Mouse (Mus musculus) erythroid progenitor cell, adult 5-6 weeks (primary cell): ENCODE results near the gene Clstn2. TPM values are rescaled to one million over a fixed set of nuclear protein-coding genes. Genes with fewer than 3 reads are reported as not detected.

ENCODE experiments used
- ATAC-seq: replicated peaks from 2 replicates; pipeline ENCODE4 v1.8.0; 2016; ENCODE audit warnings: moderate number of reproducible peaks, mild to moderate bottlenecking, moderate TSS enrichment, inconsistent platforms; ENCODE audit not compliant: poor library complexity, low FRiP score, severe bottlenecking
- total RNA-seq, 2 experiments: library from RNA; stranded (forward) in 1 of 2; stranded (reverse) in 1 of 2; fragments of 150-400 nt in 1 of 2; fragments of 186-747, 209-891 nt in 1 of 2; gene quantifications; 2 replicates each; pipeline versions ENCODE4 v1.2.3 to v1.2.4; 2015 to 2017; ENCODE audit warnings: low replicate concordance in 2 of 2

The Clstn2 gene
- total RNA-seq, 2 experiments from 2014 or later, result not detected

DNA sequence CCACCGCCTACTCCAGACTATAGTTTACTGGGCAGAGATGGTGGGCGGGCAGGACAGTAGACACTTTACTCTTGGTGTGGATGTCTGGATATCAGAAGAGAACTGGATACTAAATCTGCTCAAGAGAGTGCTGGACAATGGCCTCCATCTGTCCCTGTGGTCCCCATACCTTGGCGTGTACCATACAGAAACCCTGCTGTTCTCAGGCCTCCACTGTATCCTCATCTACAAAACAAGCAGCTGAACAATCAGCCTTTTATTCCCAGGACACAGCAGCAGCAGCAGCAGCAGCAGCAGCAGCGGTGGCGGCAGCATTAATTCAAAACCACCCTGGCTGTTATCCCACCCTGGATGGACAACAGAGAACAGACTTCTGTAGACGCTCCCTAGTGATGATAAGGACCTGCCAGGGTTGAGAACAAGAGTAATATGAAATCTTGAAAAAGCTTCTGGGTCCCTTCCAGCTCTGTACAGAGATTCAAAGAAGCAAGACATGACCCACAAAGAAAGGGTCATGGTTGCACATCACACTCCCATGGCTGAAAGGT, 404.5 kb downstream of the Clstn2 start:
- no peak for ATAC-seq

DNA sequence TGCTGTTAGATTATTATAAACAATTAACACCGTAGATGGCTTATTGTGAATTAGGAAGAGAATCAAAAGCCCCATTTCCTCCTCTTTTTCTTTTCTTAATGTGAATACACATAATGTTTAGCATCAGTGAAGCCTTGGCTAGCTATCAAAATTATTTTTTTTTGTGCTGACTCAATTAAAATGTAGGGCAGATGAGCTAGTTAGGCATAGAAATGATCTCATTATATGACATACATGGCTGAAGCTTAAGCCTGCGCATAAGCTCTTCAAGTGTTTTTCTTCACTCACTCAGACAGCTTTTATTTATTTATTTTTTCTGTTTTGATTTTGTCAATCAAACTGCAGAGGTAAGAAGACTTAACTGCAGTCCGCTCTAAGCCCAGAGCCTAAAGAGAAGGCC, 405.1 kb downstream of the Clstn2 start:
- no peak for ATAC-seq

DNA sequence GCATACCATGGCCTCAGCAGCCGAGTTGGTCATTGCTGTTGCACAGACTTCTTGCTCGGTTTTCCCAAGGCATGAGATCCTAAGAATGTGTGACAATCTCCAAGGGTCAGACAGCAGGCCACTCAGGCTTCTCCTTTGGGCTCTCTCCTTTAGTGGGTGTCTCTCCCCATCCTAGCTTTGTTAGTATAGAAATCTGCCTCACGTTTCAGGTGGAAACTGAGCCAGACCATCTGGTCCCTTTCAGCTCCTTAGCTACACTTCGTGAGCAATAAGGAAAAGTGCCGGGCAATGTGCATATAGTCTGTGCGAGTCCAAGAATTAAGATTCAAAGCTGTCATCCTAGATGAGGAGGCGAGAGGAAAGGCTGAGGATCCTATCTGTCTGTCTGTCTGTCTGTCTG, 422.4 kb downstream of the Clstn2 start:
- ATAC-seq, result no peak

DNA sequence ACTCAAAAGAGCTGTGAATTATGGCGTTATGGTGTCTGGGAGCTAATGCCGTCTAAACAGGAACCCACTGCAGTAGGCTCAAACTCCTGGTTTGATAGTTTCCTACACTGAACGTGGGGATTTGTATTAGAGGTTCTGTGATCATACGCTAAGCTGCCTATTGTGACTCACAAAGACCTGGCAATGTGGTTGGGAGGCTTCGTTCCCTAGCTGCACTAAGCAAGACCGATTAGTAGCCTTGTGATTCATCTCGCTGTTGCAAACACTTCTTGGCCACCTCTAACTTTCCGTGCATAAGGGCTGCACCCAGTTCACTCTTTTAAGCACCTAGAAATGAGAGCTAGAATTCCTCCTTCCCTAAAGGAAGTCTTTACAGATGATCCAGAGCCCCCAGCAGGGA, 429.3 kb downstream of the Clstn2 start:
- ATAC-seq, result no peak

DNA sequence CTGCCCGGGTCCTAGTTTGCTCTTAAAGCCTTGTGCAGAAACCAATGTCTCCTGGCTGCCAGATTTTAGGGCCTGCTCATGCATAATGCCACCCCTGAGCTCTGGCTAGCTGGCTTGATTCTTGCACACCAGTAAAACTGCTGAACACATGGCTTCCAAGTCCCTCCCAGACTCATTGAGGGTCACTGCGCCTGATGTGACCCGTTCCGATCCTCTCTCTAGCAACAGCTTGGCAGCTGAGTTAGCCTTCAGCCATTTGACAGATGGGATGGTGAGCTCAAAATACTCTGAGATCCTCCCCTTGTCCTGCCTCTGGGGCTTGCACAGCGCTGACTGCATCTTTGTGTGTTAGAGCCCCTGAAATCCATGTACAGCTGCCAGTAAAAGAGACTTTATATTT, 430.5 kb downstream of the Clstn2 start:
- ATAC-seq, result no peak

DNA sequence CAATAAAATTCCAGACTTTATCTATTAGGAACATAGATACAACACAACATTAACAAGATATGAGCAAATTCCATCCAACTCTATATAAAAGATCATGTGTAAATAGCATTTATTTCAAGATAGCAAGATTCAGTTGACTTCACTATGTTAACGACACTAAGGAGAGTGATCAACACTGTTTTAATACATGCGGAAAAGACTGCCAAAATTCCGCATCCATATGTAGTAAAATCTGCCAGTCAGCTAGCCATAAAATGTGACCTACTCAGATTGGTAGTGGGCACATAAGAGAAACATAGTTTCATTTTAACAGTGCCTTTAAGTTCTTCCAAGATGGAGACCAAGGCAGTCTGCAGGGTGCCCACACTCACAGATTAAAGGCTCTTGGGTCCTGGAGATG, 434.0 kb downstream of the Clstn2 start:
- ATAC-seq, result no peak

DNA sequence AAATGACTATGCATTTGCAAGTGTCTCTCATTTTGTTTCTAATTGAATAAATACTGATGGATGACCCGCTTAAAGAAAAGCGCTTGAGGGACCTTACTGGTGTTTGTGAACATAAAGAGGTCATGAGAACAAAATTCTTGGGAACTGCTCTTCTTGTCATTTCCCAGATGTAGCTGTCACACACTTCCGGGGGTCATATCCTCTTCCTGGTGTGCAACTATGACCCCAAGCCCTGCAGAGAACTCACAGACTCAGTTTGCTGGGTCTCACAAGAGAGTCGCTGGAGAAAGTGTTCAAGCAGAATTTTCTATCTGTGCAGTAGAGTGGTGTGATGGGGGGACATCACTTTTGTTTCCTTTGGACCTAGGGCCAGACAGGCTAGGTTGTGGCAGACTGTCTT, 442.3 kb downstream of the Clstn2 start:
- ATAC-seq, result no peak

DNA sequence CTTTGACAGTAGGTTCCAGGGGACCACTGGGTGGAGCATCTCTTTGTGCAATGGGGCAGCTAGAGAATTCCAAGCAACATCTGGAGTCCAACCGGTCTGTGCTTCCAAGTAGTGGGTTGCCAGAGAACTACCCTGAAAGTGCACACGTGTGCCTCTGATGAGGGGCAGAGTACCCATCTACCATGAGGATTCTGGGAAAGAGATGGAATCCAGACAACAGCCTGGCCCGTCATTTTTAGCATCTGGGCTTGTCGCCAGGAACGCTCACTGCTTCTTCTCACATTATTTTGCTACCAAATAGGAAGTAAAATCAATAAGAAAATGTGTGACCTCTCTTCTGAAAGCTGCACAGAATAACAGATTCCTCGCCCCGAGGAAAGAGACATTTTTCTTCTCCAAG, 462.1 kb downstream of the Clstn2 start:
- no peak for ATAC-seq

DNA sequence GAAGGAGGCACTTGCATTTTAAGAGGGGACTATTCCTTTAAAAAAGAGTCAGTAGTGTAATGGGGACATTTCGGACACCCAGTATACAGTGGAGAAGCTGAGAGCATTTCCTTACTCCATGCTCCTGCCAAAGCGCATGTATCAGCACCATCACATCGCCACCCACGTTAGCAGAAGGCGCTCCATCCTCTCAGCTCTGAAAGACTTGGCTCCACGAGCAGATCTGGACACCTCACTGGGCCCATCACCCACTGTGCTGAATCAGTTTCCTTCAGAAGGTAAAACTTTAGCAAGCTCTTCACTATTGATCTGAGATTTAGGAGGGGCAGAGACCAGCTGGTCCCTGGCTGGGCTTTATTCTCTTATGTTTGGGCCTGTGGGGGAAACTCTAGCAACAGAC, 469.9 kb downstream of the Clstn2 start:
- no peak for ATAC-seq

DNA sequence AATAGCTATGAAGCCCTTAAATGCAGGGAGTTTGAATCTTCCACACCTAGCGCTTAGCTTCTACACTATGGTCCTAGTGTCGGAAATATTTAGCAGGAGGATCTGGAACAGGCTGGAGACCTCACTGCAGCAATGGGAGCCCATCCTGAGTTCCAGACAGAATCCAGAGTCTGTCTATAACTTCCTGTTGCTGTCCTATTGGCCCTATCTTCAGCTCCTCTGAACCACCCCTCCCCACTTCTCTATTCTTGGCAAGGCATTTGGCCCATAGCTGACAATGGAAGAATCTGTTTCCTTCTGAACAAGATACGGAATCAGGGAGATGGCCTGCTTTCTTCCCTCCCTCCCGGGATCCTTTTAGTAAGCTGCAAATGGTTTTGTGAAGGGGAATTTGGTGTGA, 488.6 kb downstream of the Clstn2 start:
- no peak for ATAC-seq

DNA sequence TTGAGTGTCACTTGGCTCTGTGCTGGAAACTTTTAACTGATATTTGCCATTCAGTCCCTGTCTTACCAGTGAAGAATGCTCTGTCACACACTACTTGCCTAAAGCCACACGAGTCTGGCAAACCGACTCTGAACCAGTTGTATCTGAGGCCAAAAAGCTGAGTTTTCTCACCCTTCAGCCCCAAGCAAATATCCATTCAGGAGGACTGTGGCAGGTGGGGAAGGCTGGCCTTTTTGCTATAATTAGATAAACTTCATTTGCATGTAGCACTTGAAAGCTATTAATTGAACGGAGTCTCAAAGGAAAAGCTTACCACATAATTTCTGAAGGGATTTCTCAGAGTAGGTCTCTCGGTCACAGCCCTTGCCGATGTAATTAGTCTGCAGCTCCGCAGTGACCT, 491.6 kb downstream of the Clstn2 start:
- no peak for ATAC-seq

DNA sequence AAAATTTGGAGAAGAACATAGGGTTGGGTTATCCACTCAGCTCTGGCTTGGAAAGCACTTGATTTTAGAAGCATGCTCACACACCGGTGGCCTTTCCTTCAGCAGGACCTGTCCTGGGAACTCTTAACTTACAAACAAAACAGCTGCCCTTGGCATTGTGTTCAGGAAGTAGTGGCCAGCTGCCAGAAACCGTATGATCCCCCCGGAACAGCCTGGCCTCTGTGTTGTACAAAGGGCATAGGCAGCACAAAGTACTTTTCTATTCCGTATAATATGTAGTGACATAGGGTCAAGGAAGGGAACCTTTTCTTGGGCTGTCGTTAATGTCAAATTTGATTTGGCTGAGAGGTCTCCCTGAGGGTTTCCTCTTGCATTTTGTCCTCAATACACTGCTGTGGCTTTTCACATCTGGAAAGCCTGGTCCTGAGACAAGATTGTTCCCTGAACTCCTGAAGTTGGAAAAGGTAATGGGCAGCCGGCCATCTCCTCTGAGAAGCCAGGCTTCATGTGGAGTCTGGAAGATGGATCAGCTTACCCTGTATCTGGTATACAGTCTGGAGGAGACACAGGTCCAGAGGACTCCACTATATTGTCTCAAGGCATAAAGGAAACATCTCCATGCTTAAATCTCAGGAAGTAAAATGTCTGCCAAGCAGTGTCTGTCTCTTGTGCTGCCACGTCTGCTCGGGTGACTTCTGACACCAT, 494.8 kb downstream of the Clstn2 start:
- no peak for ATAC-seq

DNA sequence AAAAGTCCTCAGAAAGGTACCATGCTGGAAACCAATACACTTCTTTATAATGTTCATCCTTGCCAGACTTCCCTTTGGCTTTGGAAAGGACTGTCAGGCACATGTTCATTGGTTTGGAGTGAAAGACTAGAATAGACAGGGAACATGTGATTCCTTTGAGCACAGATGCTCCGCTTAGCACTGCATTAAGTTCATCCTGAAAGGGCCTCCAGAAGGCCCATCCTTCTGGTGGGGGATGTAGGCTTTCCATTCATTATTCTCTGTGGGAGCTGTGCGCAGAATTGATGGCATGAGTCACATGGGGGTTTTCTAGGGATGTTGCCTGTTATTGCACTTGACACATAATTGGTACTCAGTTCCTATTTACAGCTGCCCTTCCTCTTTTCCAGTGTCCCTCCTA, 498.8 kb downstream of the Clstn2 start:
- no peak for ATAC-seq

DNA sequence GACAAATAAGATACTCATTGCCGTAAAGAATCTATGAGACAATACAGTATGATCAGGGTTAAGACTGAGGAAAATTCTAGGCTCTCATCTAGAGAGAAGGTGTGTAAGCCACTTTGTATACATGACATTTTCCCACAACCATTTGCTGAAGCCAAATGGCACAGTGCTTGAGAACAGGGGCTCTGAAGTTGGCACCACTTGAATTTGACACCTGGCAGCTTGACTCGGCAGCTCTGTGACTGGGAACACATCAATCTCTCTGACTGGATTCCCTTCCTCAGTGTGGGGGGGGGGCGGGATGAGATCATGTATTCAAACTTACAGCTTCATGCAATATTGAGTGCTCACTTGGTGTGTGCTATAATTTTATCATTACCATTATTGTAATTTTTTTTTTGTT, 499.7 kb downstream of the Clstn2 start:
- no peak for ATAC-seq

DNA sequence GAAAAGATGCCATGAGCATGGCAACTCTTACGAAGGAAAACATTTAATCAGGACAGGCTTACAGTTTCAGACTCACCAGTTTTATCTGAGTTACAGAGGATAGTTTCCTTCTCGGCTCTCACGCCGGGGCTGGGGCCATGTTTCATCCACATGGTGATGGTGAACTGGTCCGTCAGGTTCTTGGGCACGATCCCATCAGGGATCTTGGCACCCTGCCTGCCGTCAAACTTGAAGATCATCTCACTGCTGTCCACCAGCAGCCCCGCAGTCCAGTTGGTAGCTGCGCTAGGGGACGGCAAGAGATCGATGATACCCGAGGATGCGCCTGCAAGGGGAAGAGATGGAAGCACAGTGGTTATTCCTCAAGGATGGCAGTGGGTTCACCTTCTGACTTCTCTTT, 500.4 kb downstream of the Clstn2 start:
- ATAC-seq, result no peak

DNA sequence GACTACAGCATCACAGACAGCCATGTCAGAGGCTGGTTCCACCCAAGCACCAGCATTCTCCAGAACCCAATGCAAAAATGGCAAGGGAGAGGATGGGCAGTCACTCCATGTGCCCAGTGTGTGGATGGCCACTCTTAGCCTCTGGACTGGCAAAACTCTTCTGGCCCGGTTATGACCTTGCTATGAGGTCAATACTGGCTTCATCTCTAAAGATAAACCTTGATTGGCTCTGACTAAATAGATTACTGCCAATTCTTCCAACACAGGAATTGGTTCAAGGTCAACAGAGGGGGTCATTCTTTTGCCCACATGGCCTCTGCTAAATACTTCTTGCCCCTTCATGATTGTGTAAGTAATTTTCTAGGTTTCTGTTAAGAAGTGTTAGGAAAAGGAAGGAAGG, 505.1 kb downstream of the Clstn2 start:
- ATAC-seq, result no peak

DNA sequence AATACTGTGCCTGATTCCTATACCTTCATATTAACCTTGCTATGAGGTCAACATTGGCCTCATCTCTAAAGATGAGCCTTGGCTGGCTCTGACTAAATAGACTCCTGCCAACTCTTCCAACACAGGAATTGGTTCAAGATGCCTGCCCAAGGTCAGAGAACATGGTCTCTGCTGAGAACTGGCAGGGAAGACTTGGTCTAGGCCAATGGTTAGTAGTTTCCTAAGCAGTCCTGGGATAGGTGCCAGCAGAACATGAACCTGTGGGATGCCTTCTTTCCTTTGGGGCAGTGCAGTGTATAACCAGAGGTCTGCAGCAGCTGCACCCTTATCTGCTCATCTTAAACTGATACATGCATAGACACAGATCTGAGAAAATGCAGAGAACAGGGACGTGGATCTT, 505.7 kb downstream of the Clstn2 start:
- ATAC-seq, result no peak

DNA sequence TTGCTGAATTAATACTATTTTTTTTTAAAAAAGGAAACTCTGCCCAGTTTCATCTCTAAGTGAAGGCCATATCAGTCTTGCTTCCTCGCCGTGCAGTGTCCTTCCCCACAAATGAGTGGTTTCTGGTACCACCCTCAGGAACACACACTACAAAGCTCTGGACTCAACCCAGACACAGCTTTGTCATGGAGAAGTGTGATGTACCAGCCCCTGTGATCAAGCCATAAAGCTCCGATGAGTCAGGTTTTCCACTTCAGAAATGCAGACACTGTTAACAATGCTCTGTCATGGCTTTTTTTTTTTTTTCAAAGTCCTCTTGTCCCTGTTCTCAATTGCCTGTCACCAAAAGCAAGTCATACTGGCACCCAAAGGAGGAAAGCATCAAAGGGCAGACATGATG, 507.4 kb downstream of the Clstn2 start:
- ATAC-seq, result no peak

DNA sequence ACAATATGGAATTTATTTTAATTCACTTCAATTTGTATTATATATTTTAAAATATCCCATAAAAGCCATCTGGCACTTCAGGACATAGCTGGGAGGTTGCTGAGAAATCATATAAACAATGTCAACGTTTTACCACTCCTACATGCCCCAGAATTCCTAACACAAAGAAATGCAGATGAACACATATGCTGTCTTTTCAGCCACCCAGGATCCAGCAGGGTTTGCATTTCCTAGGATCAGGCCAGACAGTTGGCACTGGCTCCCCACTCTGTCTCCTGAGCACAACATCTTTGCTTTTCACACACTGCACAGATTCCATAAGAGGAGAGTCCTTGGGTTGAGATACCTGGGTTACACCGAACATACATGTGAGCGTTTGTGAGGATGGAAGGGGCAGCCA, 508.1 kb downstream of the Clstn2 start:
- ATAC-seq, result no peak

DNA sequence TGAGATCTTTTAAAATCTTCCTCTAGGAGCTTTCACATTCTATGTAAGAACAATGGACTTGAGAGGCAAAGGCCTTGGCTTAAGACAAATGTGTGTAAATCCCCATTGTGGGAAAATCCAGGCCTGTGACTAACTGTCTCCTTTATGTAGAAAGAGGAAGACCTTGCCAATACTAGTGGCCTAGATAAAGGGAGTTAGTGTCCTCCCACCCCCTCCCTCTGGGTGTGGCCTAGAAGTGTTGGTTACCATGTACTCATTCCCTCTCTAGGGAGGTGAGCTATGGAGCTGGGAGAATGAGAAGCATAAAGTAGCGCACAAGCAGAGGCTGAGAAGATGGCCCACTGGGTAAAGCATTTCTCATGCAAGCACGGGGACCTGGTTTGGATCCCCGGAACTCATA, 512.2 kb downstream of the Clstn2 start:
- no peak for ATAC-seq

DNA sequence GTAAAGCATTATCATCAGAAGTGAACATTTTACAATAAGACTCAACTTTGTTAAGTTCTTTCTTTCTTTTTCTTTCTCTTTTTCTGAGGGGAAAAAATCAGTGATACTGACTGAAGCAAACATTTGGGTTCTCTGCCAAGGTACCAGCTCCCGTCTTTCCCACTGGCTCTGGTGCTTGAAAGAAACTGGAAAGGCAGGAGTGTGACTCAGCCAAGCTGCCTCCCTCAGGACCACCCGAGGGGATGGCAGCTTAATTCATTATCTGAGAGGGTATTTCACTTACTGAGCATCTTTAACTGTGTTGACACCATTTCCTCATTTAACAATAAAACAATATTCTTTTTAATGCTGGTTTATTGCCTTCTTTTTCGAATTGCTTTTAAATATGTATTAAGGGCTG, 516.0 kb downstream of the Clstn2 start:
- no peak for ATAC-seq

DNA sequence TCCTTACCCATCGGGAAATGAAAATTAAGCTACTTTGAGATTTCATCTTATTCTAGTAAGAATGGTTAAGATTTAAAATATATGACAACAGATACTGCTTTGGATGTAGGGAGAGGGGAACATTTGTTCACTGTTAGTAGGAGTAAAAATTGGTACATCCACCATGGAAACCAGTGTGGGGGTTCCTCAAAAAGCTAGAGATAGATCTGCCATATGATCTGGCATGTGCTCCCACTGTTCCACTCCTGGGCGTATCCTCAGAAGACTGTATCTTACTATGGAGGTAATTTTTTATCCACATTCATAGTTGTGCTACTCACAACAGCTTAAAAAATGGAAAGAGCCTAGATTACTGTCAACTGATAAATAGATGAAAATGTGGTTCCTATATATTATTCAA, 518.3 kb downstream of the Clstn2 start:
- ATAC-seq, result no peak
